Mouse (Mus musculus) gonadal fat pad, adult 2 months (tissue): ENCODE results near the gene Csf3r. TPM values are rescaled to one million over a fixed set of nuclear protein-coding genes. Genes with fewer than 3 reads are reported as not detected.

Experiments used
- DNase-seq: peaks from one replicate; pipeline ENCODE4 v3.0.0-alpha.2; 2012; ENCODE audit warnings: low read depth
- polyA plus RNA-seq: library from polyadenylated mRNA; depleted of rRNA; stranded (reverse); fragments of >200 nt; gene quantifications from 2 replicates; pipeline ENCODE4 v1.2.3, GENCODE M21; 2012; rRNA removed

Gene Csf3r
- polyA plus RNA-seq, 1 experiment: 4.7 TPM

GRCm38 (mm10) chr4:126057207-126058133 lies 33.1 kb downstream of the Csf3r start:
- no peak for DNase-seq

GRCm38 (mm10) chr4:126058134-126058996 lies 34.0 kb downstream of the Csf3r start, which contains the start of gene Oscp1:
Oscp1 (plus strand) TSS chr4:126058565.
- no peak for DNase-seq

GRCm38 (mm10) chr4:126058997-126059362 lies 34.6 kb downstream of the Csf3r start:
- no peak for DNase-seq

GRCm38 (mm10) chr4:126062856-126063255 lies 38.5 kb downstream of the Csf3r start:
- DNase-seq: no peak

- no peak for DNase-seq
These were observed 40.9 kb downstream of the Csf3r start for GRCm38 (mm10) chr4:126065241-126065640.

GRCm38 (mm10) chr4:126067401-126068077 lies 43.2 kb downstream of the Csf3r start:
- peak; percentile 93 for DNase-seq

- DNase-seq: no peak
These were observed 44.5 kb downstream of the Csf3r start for GRCm38 (mm10) chr4:126068842-126069241.

GRCm38 (mm10) chr4:126077833-126078232 lies 53.5 kb downstream of the Csf3r start:
- no peak for DNase-seq

- DNase-seq: no peak
These were observed 54.9 kb downstream of the Csf3r start for GRCm38 (mm10) chr4:126079266-126079665.

- DNase-seq: no peak
These were observed 57.3 kb downstream of the Csf3r start for GRCm38 (mm10) chr4:126081601-126082000.

GRCm38 (mm10) chr4:126083021-126083420 lies 58.7 kb downstream of the Csf3r start:
- DNase-seq: no peak

- peak; percentile 89 for DNase-seq
These were observed 60.0 kb downstream of the Csf3r start for GRCm38 (mm10) chr4:126084382-126084781.

- DNase-seq: no peak
These were observed 61.7 kb downstream of the Csf3r start for GRCm38 (mm10) chr4:126085996-126086576.

- no peak for DNase-seq
These were observed 65.9 kb downstream of the Csf3r start for GRCm38 (mm10) chr4:126090101-126090847.

GRCm38 (mm10) chr4:126090848-126091124 lies 66.4 kb downstream of the Csf3r start:
- DNase-seq: no peak

- DNase-seq: no peak
These were observed 67.5 kb downstream of the Csf3r start for GRCm38 (mm10) chr4:126091873-126092272.

Other genes with a start within 250 kb of the Csf3r start
- gene Mrps15, start 22.4 kb downstream of the Csf3r start, polyA plus RNA-seq: 37.9 and 63.5 TPM in 2 replicates
- gene Oscp1, start 34.0 kb downstream of the Csf3r start, polyA plus RNA-seq: 5.7 and 6.5 TPM in 2 replicates
- 49.0 and 55.2 TPM in 2 replicates for gene Lsm10, start 72.1 kb downstream of the Csf3r start, polyA plus RNA-seq
- gene Stk40, start 79.4 kb downstream of the Csf3r start, polyA plus RNA-seq: 31.3 and 34.3 TPM in 2 replicates
- 50.8 and 52.3 TPM in 2 replicates for gene Eva1b, start 123.2 kb downstream of the Csf3r start, polyA plus RNA-seq
- gene Sh3d21, start 138.9 kb downstream of the Csf3r start, polyA plus RNA-seq: 3.6 and 6.2 TPM in 2 replicates
- 50.6 and 59.9 TPM in 2 replicates for gene Thrap3, start 178.2 kb downstream of the Csf3r start, polyA plus RNA-seq
- gene Map7d1, start 231.8 kb downstream of the Csf3r start, polyA plus RNA-seq: 52.8 and 57.0 TPM in 2 replicates
- 59.6 and 72.8 TPM in 2 replicates for gene Trappc3, start 237.8 kb downstream of the Csf3r start, polyA plus RNA-seq